Mouse (Mus musculus) heart, embryonic 11.5 days (tissue): Measurements from ENCODE around the gene Atraid. TPM values are rescaled to one million over a fixed set of nuclear protein-coding genes. Genes with fewer than 3 reads are reported as not detected.
A peak's percentile ranks its signal among the peaks of the same experiment; 100 is the strongest.

Experiments
- ATAC-seq: fragments of 200-750 bp; cut with Nextera tagmentation; replicated peaks from 2 replicates; pipeline ENCODE4 v1.8.0; 2017; ENCODE audit warnings: moderate library complexity; ENCODE audit not compliant: insufficient number of reproducible peaks, low FRiP score, low TSS enrichment
- H3K27ac ChIP-seq: fragments of 300-500 bp; sonication (generic); 2 replicates; pipeline ENCODE4 v1.5.1; 2014; ENCODE audit warnings: mild to moderate bottlenecking, low read depth, low read length
- H3K27me3 ChIP-seq: fragments of 300-500 bp; sonication (generic); 2 replicates; pipeline ENCODE4 v1.6.1; 2014; ENCODE audit warnings: mild to moderate bottlenecking, low read length, mixed read lengths; ENCODE audit not compliant: control insufficient read depth, insufficient read depth
- H3K36me3 ChIP-seq: fragments of 300-500 bp; sonication (generic); 2 replicates; pipeline ENCODE4 v1.6.1; 2014; ENCODE audit warnings: mild to moderate bottlenecking, low read length, moderate library complexity, mixed read lengths; ENCODE audit not compliant: control insufficient read depth, insufficient read depth
- H3K4me1 ChIP-seq: fragments of 300-500 bp; sonication (generic); 2 replicates; pipeline ENCODE4 v1.6.1; 2014; ENCODE audit warnings: low read length; ENCODE audit not compliant: control insufficient read depth, insufficient read depth
- H3K4me2 ChIP-seq: fragments of 300-500 bp; sonication (generic); 2 replicates; pipeline ENCODE4 v1.6.1; 2014; ENCODE audit warnings: mild to moderate bottlenecking, moderate library complexity
- H3K4me3 ChIP-seq: fragments of 300-500 bp; sonication (generic); 2 replicates; pipeline ENCODE4 v1.5.1; 2014; ENCODE audit warnings: low read depth, low read length
- H3K9ac ChIP-seq: fragments of 300-500 bp; sonication (generic); 2 replicates; pipeline ENCODE4 v1.6.1; 2014; ENCODE audit warnings: mild to moderate bottlenecking, low read depth, low read length, moderate library complexity
- H3K9me3 ChIP-seq: fragments of 300-500 bp; sonication (generic); replicated peaks from 2 replicates; pipeline ENCODE4 v1.6.1; 2016; ENCODE audit warnings: low read length; ENCODE audit not compliant: control insufficient read depth
- WGBS: fragments of 180-500 bp; shearing (Covaris S2); extraction: QIAGEN DNeasy Blood & Tissue Kit; methylation state at CpG from one replicate; pipeline ENCODE4 v1.1.7; 2014; ENCODE audit not compliant: insufficient replicate concordance; 5-methylcytosine and 5-hydroxymethylcytosine counted together
- polyA plus RNA-seq: library from polyadenylated mRNA; unstranded; fragments of >200 nt; fragmentation: Nextera tagmentation; extraction: Ambion mirVana; gene quantifications from 2 replicates; pipeline ENCODE4 v1.2.1, GENCODE M21; 2014

The Atraid gene
- polyA plus RNA-seq, 1 experiment from 2014 or later, result 101 TPM

DNA sequence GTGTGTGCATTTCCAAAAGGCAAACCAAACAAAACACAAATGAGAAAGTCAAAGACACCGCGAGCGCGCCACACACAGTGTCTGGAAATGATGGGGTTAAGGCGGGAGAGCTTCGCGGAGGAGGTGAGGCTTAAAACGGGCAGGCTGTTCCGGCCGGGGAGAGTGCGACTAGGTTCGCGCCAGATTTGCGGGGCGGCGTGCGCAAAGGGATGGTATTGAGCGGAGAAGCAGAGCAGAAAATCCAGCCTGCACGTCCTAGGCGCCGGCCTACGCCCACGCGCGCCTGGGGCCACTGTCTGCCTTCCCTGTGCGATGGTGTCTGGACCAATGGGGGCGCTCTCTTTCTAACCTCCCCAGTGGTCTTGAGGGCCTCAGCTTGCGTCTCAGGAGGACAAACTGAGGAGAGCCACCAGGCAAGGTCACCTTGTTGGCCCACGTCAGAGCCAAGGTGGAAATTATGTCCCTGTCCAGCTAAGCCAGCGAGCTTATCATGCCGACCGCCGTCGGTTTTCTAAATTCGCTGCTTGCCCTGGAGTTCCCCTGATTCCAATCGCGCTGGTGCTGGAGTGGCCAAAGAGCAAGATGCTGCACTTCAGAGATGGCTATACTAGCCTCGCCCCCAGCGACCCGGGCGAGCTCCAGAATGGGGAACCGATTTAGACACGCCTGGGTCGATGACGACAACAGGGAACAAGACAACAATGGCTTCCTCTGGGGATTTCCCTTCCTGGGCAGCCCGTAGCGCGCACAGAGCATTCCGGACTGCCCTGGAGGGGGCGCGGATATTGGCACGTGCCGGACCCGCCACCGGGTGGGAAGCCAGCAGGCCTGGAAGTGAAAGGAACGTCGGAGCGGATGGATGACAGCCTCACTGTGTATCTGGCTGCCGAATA is 46.9 kb downstream of the Atraid start:
- Histone ChIP-seq H3K27me3 (peaks cover 70% of the 10 kb centered on the region), H3K4me1 (peaks cover 15% of the 10 kb centered on the region), H3K36me3 (no peaks in the 10 kb centered on the region), H3K4me2 (peak overlapping the region; percentile 66), H3K4me3 (peak overlapping the region; percentile 33), H3K9me3 (no peaks in the 10 kb centered on the region), H3K27ac (no peak overlapping the region), H3K9ac (peak overlapping the region; percentile 39; the same call in 1 of the 2 replicates)
- WGBS, result under 1% methylated on average over 59 of the region's 59 CpGs
- ATAC-seq, result 0 out of 2 replicates have a peak, but pooled peaks have one; percentile 27

DNA sequence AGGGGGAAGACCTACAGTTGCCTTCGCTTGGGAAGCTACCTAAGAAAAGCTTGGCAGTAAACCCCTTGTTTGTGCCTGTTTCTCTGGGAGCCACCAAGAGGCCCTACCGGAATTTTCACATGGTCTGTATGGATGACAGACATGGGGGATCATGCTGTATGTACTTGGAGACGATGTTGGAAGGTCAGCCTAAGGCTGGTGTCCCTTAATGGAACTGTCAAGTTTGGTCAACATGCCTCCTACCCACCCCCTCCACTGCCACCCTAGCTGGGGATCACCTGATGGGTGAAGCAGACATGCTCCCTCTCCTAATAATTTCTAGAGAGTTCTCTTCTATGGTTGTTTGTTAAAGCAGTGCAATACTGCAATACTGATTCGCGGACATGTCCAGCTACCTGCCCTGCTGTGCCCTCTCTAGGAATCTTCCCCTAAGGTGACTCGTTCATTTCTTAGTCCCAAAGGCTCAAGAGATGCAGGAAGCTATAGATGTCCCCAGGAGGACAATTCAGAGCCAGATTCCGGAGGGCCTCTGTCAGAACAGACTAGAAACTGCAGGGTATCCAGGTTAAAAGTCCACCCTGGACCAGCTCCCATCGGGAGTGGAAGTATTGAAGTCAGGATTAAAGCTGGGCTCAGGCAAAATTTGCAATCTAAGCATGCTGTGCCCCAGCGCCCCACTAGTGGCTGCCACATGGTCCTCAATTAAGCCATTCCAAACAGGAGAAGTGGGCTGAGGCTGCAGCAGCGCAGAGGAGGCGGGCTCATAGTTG is 47.8 kb downstream of the Atraid start:
- peak overlapping the region; percentile 33 for H3K4me3 ChIP-seq
- 25% methylated on average over 11 of the region's 11 CpGs for WGBS

More for the DNA sequence above, 47.8 kb downstream of the Atraid start:
- no peaks in the 10 kb centered on the region for H3K36me3 ChIP-seq
- no peak for ATAC-seq
- H3K27ac ChIP-seq, result no peak overlapping the region
- peak overlapping the region; percentile 66 for H3K4me2 ChIP-seq
- H3K9ac ChIP-seq, result peak overlapping the region; percentile 39; the same call in 1 of the 2 replicates
- peaks cover 15% of the 10 kb centered on the region for H3K4me1 ChIP-seq
- H3K27me3 ChIP-seq, result peaks cover 61% of the 10 kb centered on the region
- no peaks in the 10 kb centered on the region for H3K9me3 ChIP-seq

Other genes with a start within 250 kb of the Atraid start
- gene Mapre3, start 233.7 kb upstream of the Atraid start, polyA plus RNA-seq, result 14.2 and 17.9 TPM in 2 replicates
- 47.8 and 48.2 TPM in 2 replicates for gene Tmem214, start 180.3 kb upstream of the Atraid start, polyA plus RNA-seq
- 12.9 and 14.5 TPM in 2 replicates for gene Agbl5, start 159.6 kb upstream of the Atraid start, polyA plus RNA-seq
- gene Ost4, start 140.5 kb upstream of the Atraid start, polyA plus RNA-seq, result 445 and 470 TPM in 2 replicates
- gene Emilin1, start 134.9 kb upstream of the Atraid start, polyA plus RNA-seq, result 90.5 and 123 TPM in 2 replicates
- gene Khk, start 126.9 kb upstream of the Atraid start, polyA plus RNA-seq, result 10.1 and 11.3 TPM in 2 replicates
- 4.4 and 5.4 TPM in 2 replicates for gene Cgref1, start 102.7 kb upstream of the Atraid start, polyA plus RNA-seq
- gene Preb, start 88.0 kb upstream of the Atraid start, polyA plus RNA-seq, result 69.1 and 70.2 TPM in 2 replicates
- gene Tcf23, start 79.7 kb upstream of the Atraid start, polyA plus RNA-seq, result 0.04 and 0.15 TPM in 2 replicates
- gene Slc5a6, start 612 bp downstream of the Atraid start, polyA plus RNA-seq, result 5.4 and 7.1 TPM in 2 replicates
- gene Cad, start 6.5 kb downstream of the Atraid start, polyA plus RNA-seq, result 22.9 and 23.1 TPM in 2 replicates
- not detected in 2 replicates for gene Dnajc5g, start 58.0 kb downstream of the Atraid start, polyA plus RNA-seq
- 0.47 and 0.48 TPM in 2 replicates for gene Slc30a3, start 59.9 kb downstream of the Atraid start, polyA plus RNA-seq
- gene Trim54, start 68.4 kb downstream of the Atraid start, polyA plus RNA-seq, result 13.9 and 16.7 TPM in 2 replicates
- gene Ucn, start 90.5 kb downstream of the Atraid start, polyA plus RNA-seq, result 0.51 TPM in 1 of 2 replicates, not detected in the other
- 78.1 and 82.1 TPM in 2 replicates for gene Mpv17, start 105.9 kb downstream of the Atraid start, polyA plus RNA-seq
- 0.76 and 1.2 TPM in 2 replicates for gene Gm29609, start 131.6 kb downstream of the Atraid start, polyA plus RNA-seq
- gene Gtf3c2, start 131.8 kb downstream of the Atraid start, polyA plus RNA-seq, result 48.2 and 50.8 TPM in 2 replicates
- gene Snx17, start 144.9 kb downstream of the Atraid start, polyA plus RNA-seq, result 115 and 122 TPM in 2 replicates
- 56.7 and 58.6 TPM in 2 replicates for gene Eif2b4, start 145.1 kb downstream of the Atraid start, polyA plus RNA-seq
- 4.8 and 5.0 TPM in 2 replicates for gene Zfp513, start 154.0 kb downstream of the Atraid start, polyA plus RNA-seq
- gene Ppm1g, start 172.4 kb downstream of the Atraid start, polyA plus RNA-seq, result 103 and 116 TPM in 2 replicates
- gene Nrbp1, start 192.6 kb downstream of the Atraid start, polyA plus RNA-seq, result 124 and 141 TPM in 2 replicates
- gene Gm9970, start 192.9 kb downstream of the Atraid start, polyA plus RNA-seq, result 0.53 and 0.59 TPM in 2 replicates
- gene Krtcap3, start 203.4 kb downstream of the Atraid start, polyA plus RNA-seq, result 7.1 and 7.7 TPM in 2 replicates
- gene Ift172, start 242.8 kb downstream of the Atraid start, polyA plus RNA-seq, result 22.7 and 30.7 TPM in 2 replicates
- 22.3 and 28.5 TPM in 2 replicates for gene Fndc4, start 247.8 kb downstream of the Atraid start, polyA plus RNA-seq
- 0.51 and 0.60 TPM in 2 replicates for gene Gckr, start 249.1 kb downstream of the Atraid start, polyA plus RNA-seq